Mouse (Mus musculus) olfactory bulb, adult 2 months (tissue): Measurements from ENCODE around the gene Serpinf1. TPM values are rescaled to one million over a fixed set of nuclear protein-coding genes. Genes with fewer than 3 reads are reported as not detected.
"Not testable (repeated sequence)": the region's sequence is repeated elsewhere in the genome, so short reads cannot be mapped to it uniquely, and the experiment has no call there.

Experiments
- H3K27ac ChIP-seq: fragments of 200-500 bp; 2 replicates; pipeline ENCODE4 v1.5.1; 2012; ENCODE audit warnings: low read depth, low read length; ENCODE audit not compliant: insufficient read depth
- H3K4me1 ChIP-seq: fragments of 200-500 bp; 2 replicates; pipeline ENCODE4 v1.6.1; 2012; ENCODE audit warnings: low read length; ENCODE audit not compliant: control insufficient read depth, insufficient read depth
- H3K4me3 ChIP-seq: fragments of 200-500 bp; 2 replicates; pipeline ENCODE4 v1.5.1; 2012; ENCODE audit warnings: mild to moderate bottlenecking, low read depth, low read length, moderate library complexity; ENCODE audit not compliant: insufficient read depth
- CTCF ChIP-seq: fragments of 200-500 bp; IDR thresholded peaks from 2 replicates; pipeline ENCODE4 v1.5.1; 2012; ENCODE audit warnings: low read depth, mild to moderate bottlenecking, low read length, moderate library complexity; ENCODE audit not compliant: insufficient read depth
- POLR2A ChIP-seq: fragments of 200-500 bp; IDR thresholded peaks from 2 replicates; pipeline ENCODE4 v1.6.1; 2012; ENCODE audit warnings: mild to moderate bottlenecking, low read depth, low read length, moderate library complexity; ENCODE audit not compliant: insufficient read depth
- WGBS: fragments of 180-500 bp; shearing (Covaris S2); methylation state at CpG from one replicate; pipeline ENCODE4 v1.1.7; 2018; 5-methylcytosine and 5-hydroxymethylcytosine counted together
- polyA plus RNA-seq: library from polyadenylated mRNA; stranded (reverse); fragments of >200 nt; gene quantifications from 2 replicates; pipeline ENCODE4 v1.2.4, GENCODE M21; 2012; ENCODE audit warnings: low replicate concordance; ENCODE audit not compliant: missing spikeins, insufficient read depth, insufficient read length

The Serpinf1 gene
- polyA plus RNA-seq, 1 experiment, result not detected

GRCm38 (mm10) chr11:75400099-75400498 lies 22.4 kb downstream of the Serpinf1 start:
- peaks cover 15% of the 10 kb centered on the region for H3K4me1 ChIP-seq
- TF ChIP-seq CTCF (no peak), POLR2A (no peak)
- no peak overlapping the region for H3K4me3 ChIP-seq
- WGBS, result 58% methylated on average over 9 of the region's 9 CpGs
- H3K27ac ChIP-seq, result 0 out of 2 replicates have a peak overlapping the region, but pooled peaks have one; percentile 63

GRCm38 (mm10) chr11:75399411-75399841 lies 23.1 kb downstream of the Serpinf1 start:
- no peak overlapping the region for H3K4me3 ChIP-seq
- TF ChIP-seq POLR2A (no peak), CTCF (no peak)
- WGBS, result 50% methylated on average over 11 of the region's 11 CpGs
- H3K27ac ChIP-seq, result peak overlapping the region; percentile 63
- peaks cover 15% of the 10 kb centered on the region for H3K4me1 ChIP-seq

- Histone ChIP-seq H3K4me3 (no peak overlapping the region), H3K4me1 (peaks cover 10% of the 10 kb centered on the region), H3K27ac (no peak overlapping the region)
- WGBS, result 53% methylated on average over 7 of the region's 7 CpGs
- TF ChIP-seq CTCF (no peak), POLR2A (no peak)
Observed at GRCm38 (mm10) chr11:75397452-75397851, 25.0 kb downstream of the Serpinf1 start.

GRCm38 (mm10) chr11:75395611-75396010 lies 26.9 kb downstream of the Serpinf1 start:
- peaks cover 8% of the 10 kb centered on the region for H3K4me1 ChIP-seq
- H3K27ac ChIP-seq, result no peak overlapping the region
- H3K4me3 ChIP-seq, result no peak overlapping the region
- TF ChIP-seq POLR2A, result no peak
- TF ChIP-seq CTCF, result no peak
- 97% methylated on average over 1 of the region's 1 CpGs for WGBS

- WGBS, result 39% methylated on average over 3 of the region's 3 CpGs
- not testable (repeated sequence) for H3K4me3 ChIP-seq, H3K27ac ChIP-seq, H3K4me1 ChIP-seq
Observed at GRCm38 (mm10) chr11:75383529-75383928, 39.0 kb downstream of the Serpinf1 start.

- H3K4me1 ChIP-seq, H3K27ac ChIP-seq, H3K4me3 ChIP-seq: not testable (repeated sequence)
- WGBS, result 96% methylated on average over 2 of the region's 2 CpGs
Observed at GRCm38 (mm10) chr11:75378786-75379185, 43.7 kb downstream of the Serpinf1 start.

- Histone ChIP-seq H3K4me1 (no peaks in the 10 kb centered on the region), H3K27ac (no peak overlapping the region), H3K4me3 (no peak overlapping the region)
- 94% methylated on average over 1 of the region's 1 CpGs for WGBS
- TF ChIP-seq CTCF (no peak), POLR2A (no peak)
Observed at GRCm38 (mm10) chr11:75377125-75377524, 45.4 kb downstream of the Serpinf1 start.

Other genes starting within 250 kb of the Serpinf1 start
- gene Ovca2, start 243.9 kb downstream of the Serpinf1 start, polyA plus RNA-seq, result not detected in 2 replicates
- gene Dph1, start 231.5 kb downstream of the Serpinf1 start, polyA plus RNA-seq, result not detected in 2 replicates
- gene Rtn4rl1, start 228.9 kb downstream of the Serpinf1 start, polyA plus RNA-seq, result not detected in 2 replicates
- not detected in 2 replicates for gene Rpa1, start 74.4 kb downstream of the Serpinf1 start, polyA plus RNA-seq
- not detected in 2 replicates for gene Smyd4, start 74.3 kb downstream of the Serpinf1 start, polyA plus RNA-seq
- not detected in 2 replicates for gene Serpinf2, start 16.9 kb upstream of the Serpinf1 start, polyA plus RNA-seq
- gene Wdr81, start 32.0 kb upstream of the Serpinf1 start, polyA plus RNA-seq, result not detected in 2 replicates
- gene Tlcd2, start 39.0 kb upstream of the Serpinf1 start, polyA plus RNA-seq, result not detected in 2 replicates
- 102 and 148 TPM in 2 replicates for gene Prpf8, start 64.1 kb upstream of the Serpinf1 start, polyA plus RNA-seq
- not detected in 2 replicates for gene Rilp, start 87.4 kb upstream of the Serpinf1 start, polyA plus RNA-seq
- gene Scarf1, start 90.8 kb upstream of the Serpinf1 start, polyA plus RNA-seq, result not detected in 2 replicates
- 363 TPM in 1 of 2 replicates, not detected in the other for gene Slc43a2, start 109.0 kb upstream of the Serpinf1 start, polyA plus RNA-seq
- gene Pitpna, start 165.4 kb upstream of the Serpinf1 start, polyA plus RNA-seq, result 209 and 678 TPM in 2 replicates
- not detected in 2 replicates for gene Inpp5k, start 208.3 kb upstream of the Serpinf1 start, polyA plus RNA-seq
- gene Myo1c, start 227.8 kb upstream of the Serpinf1 start, polyA plus RNA-seq, result not detected in 2 replicates